Mouse (Mus musculus) bone marrow, adult 2 months (tissue): ENCODE results near the gene Sept9. TPM values are rescaled to one million over a fixed set of nuclear protein-coding genes. Genes with fewer than 3 reads are reported as not detected.

ENCODE experiments used
- H3K27ac ChIP-seq: fragments of 200-500 bp; 2 replicates; pipeline ENCODE4 v1.5.1; 2012; ENCODE audit warnings: low read depth, mild to moderate bottlenecking, control low read depth, inconsistent platforms, low read length; ENCODE audit not compliant: control insufficient read depth, poor library complexity, insufficient read depth
- H3K4me1 ChIP-seq: fragments of 200-500 bp; 2 replicates; pipeline ENCODE4 v1.6.1; 2011; ENCODE audit warnings: low read length; ENCODE audit not compliant: control insufficient read depth, insufficient read depth
- H3K4me3 ChIP-seq: fragments of 200-500 bp; replicated peaks from 2 replicates; pipeline ENCODE3; 2011; ENCODE audit warnings: mild to moderate bottlenecking, low read depth, low read length, control low read depth; ENCODE audit not compliant: control insufficient read depth
- CTCF ChIP-seq: fragments of 200-500 bp; IDR thresholded peaks from 2 replicates; pipeline ENCODE4 v1.5.1; 2011; ENCODE audit warnings: low read length, control low read depth; ENCODE audit not compliant: control insufficient read depth, insufficient read depth
- POLR2A ChIP-seq: fragments of 200-500 bp; IDR thresholded peaks from 2 replicates; pipeline ENCODE4 v1.6.1; 2011; ENCODE audit warnings: low read depth, mild to moderate bottlenecking, control low read depth, low read length, borderline replicate concordance; ENCODE audit not compliant: control insufficient read depth
- WGBS: fragments of 180-500 bp; shearing (Covaris S2); methylation state at CpG from one replicate; pipeline ENCODE4 v1.1.7; 2018; 5-methylcytosine and 5-hydroxymethylcytosine counted together
- polyA plus RNA-seq: library from polyadenylated mRNA; stranded (reverse); fragments of >200 nt; gene quantifications from 2 replicates; pipeline ENCODE4 v1.2.4, GENCODE M21; 2011; ENCODE audit warnings: low replicate concordance; ENCODE audit not compliant: missing spikeins, insufficient read depth, insufficient read length

Sept9 gene
- polyA plus RNA-seq, 1 experiment: 51.6 TPM

GRCm38 (mm10) chr11:117240861-117241738 lies 41.6 kb downstream of the Sept9 start:
- Histone ChIP-seq H3K4me3 (no peak overlapping the region), H3K27ac (no peak overlapping the region), H3K4me1 (peaks cover 3% of the 10 kb centered on the region; the same call in 1 of the 2 replicates)
- no peak for TF ChIP-seq POLR2A
- no peak for TF ChIP-seq CTCF
- 73% methylated on average over 11 of the region's 11 CpGs for WGBS

- peaks cover 3% of the 10 kb centered on the region; the same call in 1 of the 2 replicates for H3K4me1 ChIP-seq
- 17% methylated on average over 10 of the region's 10 CpGs for WGBS
- no peak overlapping the region for H3K4me3 ChIP-seq
- TF ChIP-seq POLR2A (no peak), CTCF (no peak)
- no peak overlapping the region for H3K27ac ChIP-seq
Measured at GRCm38 (mm10) chr11:117242339-117243084, 43.1 kb downstream of the Sept9 start.

GRCm38 (mm10) chr11:117243536-117244290 lies 44.3 kb downstream of the Sept9 start:
- TF ChIP-seq POLR2A: no peak
- TF ChIP-seq CTCF: no peak
- Histone ChIP-seq H3K27ac (no peak overlapping the region), H3K4me3 (no peak overlapping the region), H3K4me1 (peaks cover 3% of the 10 kb centered on the region; the same call in 1 of the 2 replicates)
- 82% methylated on average over 12 of the region's 12 CpGs for WGBS

- H3K27ac ChIP-seq: no peak overlapping the region
- peaks cover 9% of the 10 kb centered on the region for H3K4me1 ChIP-seq
- 36% methylated on average over 8 of the region's 8 CpGs for WGBS
- no peak overlapping the region for H3K4me3 ChIP-seq
- no peak for TF ChIP-seq POLR2A
- TF ChIP-seq CTCF: no peak
Measured at GRCm38 (mm10) chr11:117245041-117245725, 45.7 kb downstream of the Sept9 start.

- 73% methylated on average over 3 of the region's 3 CpGs for WGBS
- no peak overlapping the region for H3K27ac ChIP-seq
- TF ChIP-seq POLR2A (no peak), CTCF (no peak)
- peaks cover 11% of the 10 kb centered on the region for H3K4me1 ChIP-seq
- no peak overlapping the region for H3K4me3 ChIP-seq
Measured at GRCm38 (mm10) chr11:117245846-117246245, 46.4 kb downstream of the Sept9 start.

- 75% methylated on average over 8 of the region's 8 CpGs for WGBS
- Histone ChIP-seq H3K4me1 (peaks cover 12% of the 10 kb centered on the region), H3K27ac (no peak overlapping the region), H3K4me3 (no peak overlapping the region)
- TF ChIP-seq POLR2A (no peak), CTCF (no peak)
Measured at GRCm38 (mm10) chr11:117246286-117246685, 46.8 kb downstream of the Sept9 start.

GRCm38 (mm10) chr11:117246981-117247431 lies 47.5 kb downstream of the Sept9 start:
- Histone ChIP-seq H3K4me1 (peaks cover 14% of the 10 kb centered on the region), H3K27ac (no peak overlapping the region), H3K4me3 (no peak overlapping the region)
- 79% methylated on average over 9 of the region's 9 CpGs for WGBS
- no peak for TF ChIP-seq CTCF
- TF ChIP-seq POLR2A: no peak
